Mouse (Mus musculus) embryonic facial prominence, embryonic 14.5 days (tissue): ENCODE measurements at regions not wholly inside any gene's neighbourhood (a gene's known extent, or its start where the extent isn't known, plus 50 kb on each side); places are given as distances from the start of the nearest gene placed in this dataset.
"Not testable (repeated sequence)": the region's sequence is repeated elsewhere in the genome, so short reads cannot be mapped to it uniquely, and the experiment has no call there.

Source experiments
- ATAC-seq: fragments of 200-750 bp; cut with Nextera tagmentation; 2 replicates; pipeline ENCODE4 v1.8.0; 2017; ENCODE audit warnings: low read depth, moderate number of reproducible peaks, moderate TSS enrichment
- DNase-seq: peaks from one replicate; pipeline ENCODE4 v3.0.0-alpha.2; 2015; ENCODE audit warnings: low spot score
- H3K27ac ChIP-seq: fragments of 300-500 bp; sonication (generic); replicated peaks from 2 replicates; pipeline ENCODE4 v1.5.1; 2014; ENCODE audit warnings: low read depth, mild to moderate bottlenecking, low read length, moderate library complexity
- H3K27me3 ChIP-seq: fragments of 300-500 bp; sonication (generic); replicated peaks from 2 replicates; pipeline ENCODE4 v1.6.1; 2014; ENCODE audit warnings: low read length; ENCODE audit not compliant: control insufficient read depth, insufficient read depth
- H3K36me3 ChIP-seq: fragments of 300-500 bp; sonication (generic); 2 replicates; pipeline ENCODE4 v1.6.1; 2014; ENCODE audit warnings: low read length, mixed read lengths; ENCODE audit not compliant: control insufficient read depth, insufficient read depth
- H3K4me1 ChIP-seq: fragments of 300-500 bp; sonication (generic); 2 replicates; pipeline ENCODE4 v1.6.1; 2014; ENCODE audit warnings: antibody characterized with exemption, low read length; ENCODE audit not compliant: control insufficient read depth, insufficient read depth
- H3K4me2 ChIP-seq: fragments of 300-500 bp; sonication (generic); 2 replicates; pipeline ENCODE4 v1.6.1; 2014; ENCODE audit warnings: low read depth, mild to moderate bottlenecking, low read length, moderate library complexity, mixed read lengths
- H3K4me3 ChIP-seq: fragments of 300-500 bp; sonication (generic); 2 replicates; pipeline ENCODE4 v1.5.1; 2014; ENCODE audit warnings: low read depth, mild to moderate bottlenecking, low read length
- H3K9ac ChIP-seq: fragments of 300-500 bp; sonication (generic); 2 replicates; pipeline ENCODE4 v1.6.1; 2014; ENCODE audit warnings: low read depth, mild to moderate bottlenecking, low read length, moderate library complexity, mixed read lengths
- H3K9me3 ChIP-seq: fragments of 300-500 bp; sonication (generic); 2 replicates; pipeline ENCODE4 v1.6.1; 2016; ENCODE audit warnings: low read length; ENCODE audit not compliant: control insufficient read depth
- WGBS: fragments of 180-500 bp; shearing (Covaris S2); extraction: QIAGEN DNeasy Blood & Tissue Kit; methylation state at CpG from one replicate; pipeline ENCODE4 v1.1.7; 2014; 5-methylcytosine and 5-hydroxymethylcytosine counted together

GRCm38 (mm10) chr10:57291596-57291995, 194.6 kb upstream of the Hsf2 start:
- Histone ChIP-seq H3K27ac (no peak overlapping the region), H3K9me3 (no peaks in the 10 kb centered on the region), H3K9ac (no peak overlapping the region), H3K4me3 (no peak overlapping the region), H3K36me3 (no peaks in the 10 kb centered on the region), H3K4me2 (no peak overlapping the region), H3K4me1 (no peaks in the 10 kb centered on the region), H3K27me3 (no peaks in the 10 kb centered on the region)
- WGBS, result 93% methylated on average over 10 of the region's 10 CpGs
- DNase-seq (no peak), ATAC-seq (no peak)

- Histone ChIP-seq H3K4me2 (no peak overlapping the region), H3K9ac (no peak overlapping the region), H3K36me3 (no peaks in the 10 kb centered on the region), H3K4me3 (no peak overlapping the region), H3K4me1 (no peaks in the 10 kb centered on the region), H3K9me3 (no peaks in the 10 kb centered on the region), H3K27me3 (no peaks in the 10 kb centered on the region), H3K27ac (no peak overlapping the region)
- 75% methylated on average over 3 of the region's 3 CpGs for WGBS
- no peak for ATAC-seq
- no peak for DNase-seq
These were observed 172.4 kb upstream of the Hsf2 start for GRCm38 (mm10) chr10:57313799-57314198.

GRCm38 (mm10) chr10:57317067-57317466, 169.1 kb upstream of the Hsf2 start:
- Histone ChIP-seq H3K9me3 (no peaks in the 10 kb centered on the region), H3K9ac (no peak overlapping the region), H3K27me3 (no peaks in the 10 kb centered on the region), H3K4me1 (no peaks in the 10 kb centered on the region), H3K27ac (no peak overlapping the region), H3K36me3 (no peaks in the 10 kb centered on the region), H3K4me2 (no peak overlapping the region), H3K4me3 (no peak overlapping the region)
- ATAC-seq (no peak), DNase-seq (peak; percentile 72)

GRCm38 (mm10) chr10:57319171-57319570, 167.0 kb upstream of the Hsf2 start:
- 48% methylated on average over 2 of the region's 2 CpGs for WGBS
- Histone ChIP-seq H3K27ac (no peak overlapping the region), H3K4me2 (no peak overlapping the region), H3K36me3 (no peaks in the 10 kb centered on the region), H3K27me3 (no peaks in the 10 kb centered on the region), H3K9ac (no peak overlapping the region), H3K4me3 (no peak overlapping the region), H3K4me1 (no peaks in the 10 kb centered on the region), H3K9me3 (no peaks in the 10 kb centered on the region)
- ATAC-seq, result no peak
- DNase-seq, result no peak

- DNase-seq (no peak), ATAC-seq (no peak)
- Histone ChIP-seq H3K9ac (no peak overlapping the region), H3K9me3 (no peaks in the 10 kb centered on the region), H3K27me3 (no peaks in the 10 kb centered on the region), H3K4me3 (no peak overlapping the region), H3K4me1 (no peaks in the 10 kb centered on the region), H3K4me2 (no peak overlapping the region), H3K36me3 (no peaks in the 10 kb centered on the region), H3K27ac (no peak overlapping the region)
- 71% methylated on average over 2 of the region's 2 CpGs for WGBS
These were observed 163.3 kb upstream of the Hsf2 start for GRCm38 (mm10) chr10:57322717-57323424.

GRCm38 (mm10) chr10:57324226-57324625, 162.0 kb upstream of the Hsf2 start:
- Histone ChIP-seq H3K9ac (no peak overlapping the region), H3K4me3 (no peak overlapping the region), H3K27me3 (no peaks in the 10 kb centered on the region), H3K4me1 (no peaks in the 10 kb centered on the region), H3K27ac (no peak overlapping the region), H3K4me2 (no peak overlapping the region), H3K36me3 (no peaks in the 10 kb centered on the region), H3K9me3 (no peaks in the 10 kb centered on the region)
- WGBS, result 71% methylated on average over 1 of the region's 1 CpGs
- no peak for DNase-seq
- ATAC-seq, result no peak

- not testable (repeated sequence) for H3K9ac ChIP-seq, H3K36me3 ChIP-seq, ATAC-seq, H3K4me2 ChIP-seq, H3K27me3 ChIP-seq, H3K9me3 ChIP-seq, H3K27ac ChIP-seq, H3K4me3 ChIP-seq, H3K4me1 ChIP-seq
- WGBS, result 97% methylated on average over 1 of the region's 1 CpGs
- DNase-seq, result peak; percentile 48
These were observed 123.4 kb upstream of the Hsf2 start for GRCm38 (mm10) chr10:57362781-57363180.
